Mouse (Mus musculus) heart, postnatal 4 days (tissue): ENCODE data around the gene Fyn. TPM values are rescaled to one million over a fixed set of nuclear protein-coding genes. Genes with fewer than 3 reads are reported as not detected.
A peak's percentile ranks its signal among the peaks of the same experiment; 100 is the strongest.

Source experiments
- DNase-seq: peaks from one replicate; pipeline ENCODE4 v3.0.0; 2021
- total RNA-seq, 2 experiments: library from RNA; stranded (reverse); gene quantifications; 2 replicates each; pipeline ENCODE4 v1.2.3; 2021

The Fyn gene
- total RNA-seq, 2 experiments from 2014 or later, result 51.2 to 53.0 TPM

DNA sequence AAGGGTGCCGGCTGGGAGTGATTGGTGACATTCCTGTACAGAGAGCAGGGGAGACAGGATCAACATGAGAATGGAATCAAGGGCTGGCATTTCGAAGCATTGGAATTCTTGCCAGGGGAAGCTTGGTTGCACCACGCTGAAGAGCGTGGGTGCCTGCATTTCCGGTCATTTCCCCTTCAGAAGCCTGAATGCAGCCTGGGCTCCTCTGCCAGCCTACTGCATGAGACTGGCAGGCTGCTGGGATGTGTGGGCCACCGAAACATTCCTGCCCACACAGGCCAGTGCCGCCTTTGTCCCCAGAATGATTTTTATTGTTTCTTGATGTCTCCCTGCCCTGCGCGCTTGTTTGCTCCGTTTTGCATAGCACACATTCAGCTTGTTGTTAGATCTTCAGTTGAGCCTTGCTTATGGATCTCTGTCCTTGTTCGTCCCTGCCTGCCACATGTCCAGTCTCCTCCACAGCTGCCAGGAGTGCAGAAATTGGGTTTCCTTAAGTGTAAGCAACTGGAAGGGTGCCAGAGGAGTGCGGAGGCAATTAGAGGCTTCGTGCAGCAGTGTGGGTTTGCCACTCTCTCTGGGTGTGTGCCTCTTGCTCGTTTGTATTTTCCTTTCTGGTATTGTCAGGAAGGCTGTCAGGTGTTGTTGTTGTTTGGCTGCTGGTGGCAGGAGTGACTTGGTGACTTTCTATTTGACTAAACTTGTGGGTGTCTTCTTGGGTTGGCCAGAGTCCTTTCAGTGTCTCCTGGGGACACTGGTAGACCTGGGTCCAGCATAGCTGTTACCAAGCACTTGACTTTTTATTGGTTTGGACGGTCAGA is 103.3 kb downstream of the Fyn start:
- DNase-seq, result peak; percentile 35

DNA sequence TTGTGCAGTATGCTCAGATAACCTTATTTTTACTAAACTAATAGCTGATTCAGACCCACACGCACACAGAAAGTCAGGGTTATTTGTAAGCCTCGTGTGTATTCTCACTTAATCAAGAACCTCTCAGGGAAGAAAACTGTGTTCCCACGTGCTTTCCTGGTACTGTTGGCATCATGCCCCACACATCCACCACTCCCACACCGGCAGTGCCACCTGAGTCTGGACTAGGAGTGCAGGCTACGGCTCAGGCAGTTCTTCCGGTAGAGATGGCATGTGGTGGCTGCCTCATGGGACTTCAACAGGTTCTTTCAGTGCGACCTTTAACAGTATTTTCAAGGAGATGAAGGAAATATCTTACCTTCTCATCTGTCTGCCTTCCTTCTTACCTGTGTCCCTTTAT is 104.3 kb downstream of the Fyn start:
- DNase-seq, result no peak

- DNase-seq, result no peak
These were observed 110.7 kb downstream of the Fyn start for GRCm38 (mm10) chr10:39479361-39479760.

- no peak for DNase-seq
These were observed 115.7 kb downstream of the Fyn start for GRCm38 (mm10) chr10:39484382-39484826.

GRCm38 (mm10) chr10:39484892-39485291 is 116.2 kb downstream of the Fyn start:
- DNase-seq, result no peak

DNA sequence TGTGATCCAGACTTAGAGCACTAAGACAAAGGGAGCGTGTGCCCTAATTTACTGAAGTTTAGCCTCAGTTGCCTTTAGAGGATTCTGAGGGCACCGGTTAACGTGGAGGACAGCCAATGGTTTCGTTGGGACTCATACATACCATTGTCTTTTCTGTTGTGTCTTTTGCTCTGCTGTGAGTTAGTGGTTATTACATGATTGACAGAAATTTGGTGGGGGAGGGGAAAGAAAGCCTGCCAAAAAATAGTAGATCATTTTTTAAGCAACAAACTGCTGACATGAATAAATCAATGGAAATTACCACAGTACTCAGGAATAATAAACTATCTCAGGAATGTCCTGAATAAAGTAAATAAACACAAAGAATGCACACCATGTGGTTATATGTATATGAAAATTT is 117.3 kb downstream of the Fyn start:
- no peak for DNase-seq

DNA sequence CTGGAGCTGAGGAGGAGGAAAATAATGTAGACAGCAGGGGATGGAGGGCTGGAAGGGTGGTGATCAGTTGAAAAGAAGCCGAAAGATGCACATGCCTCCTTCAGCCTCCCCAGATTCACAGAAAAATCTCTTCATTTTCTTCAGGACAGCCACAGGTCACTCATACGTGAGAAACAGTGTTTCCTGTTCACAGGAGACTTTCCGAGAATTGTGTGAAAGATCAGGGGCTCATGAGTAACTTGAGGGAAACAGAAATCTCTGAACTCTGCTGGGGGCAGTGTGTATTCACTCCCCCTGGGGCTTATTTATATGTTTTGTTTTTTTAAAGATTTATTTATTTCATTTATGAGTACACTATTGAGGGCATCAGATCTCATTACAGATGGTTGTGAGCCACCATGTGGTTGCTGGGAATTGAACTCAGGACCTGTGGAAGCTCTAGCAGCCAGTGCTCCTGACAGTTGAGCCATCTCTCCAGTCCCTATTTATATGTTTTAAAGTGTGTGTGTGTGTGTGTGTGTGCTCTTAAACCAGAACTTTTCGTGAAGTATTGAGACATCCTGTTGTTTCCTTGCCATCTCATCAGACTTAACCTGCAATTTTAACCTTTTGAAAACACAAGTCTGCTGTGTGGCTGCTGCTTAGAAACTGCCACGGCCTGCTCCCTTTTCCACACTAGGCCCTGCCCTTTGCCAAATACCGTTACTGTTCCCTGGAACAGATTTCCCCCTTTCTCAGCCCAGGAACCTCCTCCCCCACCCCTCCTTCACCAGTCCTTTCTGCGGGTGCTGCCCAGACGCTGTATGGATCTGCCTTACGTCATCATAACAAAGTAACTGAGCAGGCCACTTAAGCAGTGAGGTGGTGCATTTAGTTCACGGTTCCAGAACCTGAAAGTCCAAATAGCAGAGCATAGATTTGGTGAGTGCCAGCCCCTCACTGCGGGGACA is 118.1 kb downstream of the Fyn start:
- no peak for DNase-seq

DNA sequence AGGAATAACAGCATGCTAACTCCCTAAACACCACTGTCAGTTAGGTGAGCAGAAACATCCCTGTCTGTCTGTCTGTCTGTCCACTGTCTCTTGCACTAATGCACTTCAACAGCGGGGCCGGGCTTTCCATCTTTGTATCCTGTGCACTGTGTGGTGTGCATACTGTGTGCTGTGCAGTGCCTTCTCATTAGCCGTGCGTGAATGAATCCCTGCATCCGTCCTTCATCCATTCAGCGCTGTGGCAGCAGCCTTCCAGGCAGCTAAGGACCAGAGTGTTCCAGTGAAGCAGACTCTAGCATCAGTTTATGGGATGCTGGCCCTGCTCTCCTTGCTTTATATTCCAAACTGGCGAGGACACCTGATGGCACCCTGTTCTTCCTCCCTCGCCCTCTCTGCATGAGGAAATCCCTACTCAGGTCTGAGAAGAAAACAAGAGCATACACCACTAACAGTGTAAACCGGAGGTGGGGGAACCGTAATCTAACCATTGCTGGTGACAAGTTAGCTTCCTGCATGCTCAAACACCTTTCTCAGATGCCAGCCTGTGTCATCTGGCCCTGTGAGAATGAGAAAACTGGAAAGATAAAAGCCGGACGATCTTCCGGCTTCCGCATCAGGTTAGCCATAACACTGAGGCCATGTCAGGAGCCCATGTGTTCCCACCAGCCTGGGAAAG is 119.2 kb downstream of the Fyn start:
- no peak for DNase-seq

- no peak for DNase-seq
These were observed 119.9 kb downstream of the Fyn start for GRCm38 (mm10) chr10:39488542-39488941.

DNA sequence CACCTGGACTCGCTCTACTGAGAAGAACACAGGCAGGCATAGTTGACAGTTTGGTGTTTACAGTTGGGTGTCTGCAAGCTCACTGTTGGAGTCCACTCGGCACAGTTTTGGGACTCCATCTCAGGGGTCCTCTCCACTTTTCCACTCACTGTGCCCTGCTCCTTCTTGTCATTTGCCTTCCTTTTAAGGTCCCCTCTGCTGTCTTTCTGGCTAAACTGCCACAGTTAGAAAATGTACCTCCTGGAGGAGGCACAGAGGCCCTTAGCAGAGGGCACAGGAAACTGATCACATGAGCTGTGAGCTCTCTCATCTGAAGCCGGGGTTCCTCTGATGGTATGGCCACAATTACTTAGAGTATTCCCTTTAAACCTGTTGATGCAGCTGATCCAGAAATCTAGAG is 120.3 kb downstream of the Fyn start:
- no peak for DNase-seq

GRCm38 (mm10) chr10:39490349-39491121 is 121.9 kb downstream of the Fyn start:
- DNase-seq, result no peak

DNA sequence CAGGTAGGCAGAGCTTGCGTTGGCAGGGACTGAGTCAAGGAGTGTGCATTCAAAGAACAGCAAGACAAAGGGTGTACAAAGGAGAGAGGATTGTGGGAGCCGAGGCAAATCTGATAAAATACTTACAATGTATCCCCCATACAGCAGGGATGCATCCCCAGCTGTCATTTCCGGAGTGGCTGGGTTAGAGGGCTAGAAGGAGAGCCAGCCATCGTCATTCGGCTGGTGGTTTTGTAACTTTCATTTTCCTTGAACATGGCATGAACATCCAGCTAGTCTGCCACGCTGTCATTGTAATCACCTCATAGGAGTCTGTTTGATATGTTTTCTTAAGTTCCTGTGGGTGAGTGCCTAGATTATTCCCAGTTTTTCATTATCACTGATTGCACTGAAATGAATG is 123.5 kb downstream of the Fyn start:
- no peak for DNase-seq

- DNase-seq, result no peak
These were observed 124.4 kb downstream of the Fyn start for GRCm38 (mm10) chr10:39493007-39493406.

DNA sequence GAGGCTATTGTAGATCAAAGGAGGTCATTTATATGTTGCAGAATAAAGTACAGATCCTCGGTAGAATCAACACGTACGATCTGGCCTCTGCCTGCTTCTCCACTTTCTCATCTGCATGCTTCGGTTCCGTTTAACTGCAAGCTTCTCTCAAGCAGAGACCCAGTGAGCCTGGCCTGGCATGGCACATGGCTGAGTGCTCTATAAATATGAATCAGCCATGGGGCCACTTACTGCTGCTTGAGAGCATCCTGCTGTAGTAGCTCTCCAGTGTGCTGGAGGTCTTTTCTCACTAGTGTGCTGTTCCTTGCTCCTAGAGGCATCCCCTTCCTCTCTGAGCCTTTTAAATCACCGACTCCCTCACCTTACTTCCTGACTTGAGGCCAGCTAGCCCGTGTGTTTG is 130.0 kb downstream of the Fyn start:
- DNase-seq, result no peak

- peak; percentile 32 for DNase-seq
These were observed 132.9 kb downstream of the Fyn start for GRCm38 (mm10) chr10:39501571-39501970.

GRCm38 (mm10) chr10:39501977-39502706 is 133.5 kb downstream of the Fyn start:
- DNase-seq, result peak; percentile 90

GRCm38 (mm10) chr10:39503331-39503730 is 134.7 kb downstream of the Fyn start:
- DNase-seq, result no peak

GRCm38 (mm10) chr10:39505007-39505406 is 136.4 kb downstream of the Fyn start:
- DNase-seq, result peak; percentile 46

DNA sequence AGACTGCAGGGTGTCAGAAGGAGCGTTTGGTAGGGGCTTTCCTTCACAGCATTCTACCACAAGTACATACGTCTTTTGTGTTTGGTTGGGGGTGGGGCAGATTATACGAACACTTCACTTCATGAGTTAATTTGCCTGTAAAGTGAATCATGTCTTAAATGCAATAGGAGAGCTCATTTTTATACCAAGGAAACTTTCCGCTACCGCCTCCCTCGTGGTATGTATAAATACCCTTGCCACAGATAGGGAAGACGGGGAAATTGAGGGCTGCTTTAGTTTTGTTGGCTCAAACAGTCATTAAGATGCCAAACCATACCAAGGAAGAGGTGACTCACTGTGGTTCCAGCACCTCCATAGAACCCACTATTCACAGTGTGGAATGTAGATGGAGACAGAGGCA is 137.0 kb downstream of the Fyn start:
- DNase-seq, result no peak

- no peak for DNase-seq
These were observed 137.7 kb downstream of the Fyn start for GRCm38 (mm10) chr10:39506353-39506752.

GRCm38 (mm10) chr10:39506831-39507230 is 138.2 kb downstream of the Fyn start:
- DNase-seq, result peak; percentile 28
